Mouse (Mus musculus) retina, adult 2 months (tissue): ENCODE measurements around the gene Bcam.
"Not testable (repeated sequence)": the region's sequence is repeated elsewhere in the genome, so short reads cannot be mapped to it uniquely, and the experiment has no call there.

Source experiments
- DNase-seq: peaks from one replicate; pipeline ENCODE4 v3.0.0-alpha.2; 2012; ENCODE audit warnings: low read depth, low spot score

Bcam gene

GRCm38 (mm10) chr7:19770984-19771391, at the start of gene Bcam:
TSS of gene Bcam (minus strand) at chr7:19771016.
- no peak for DNase-seq

- no peak for DNase-seq
Observed at GRCm38 (mm10) chr7:19818875-19819274, 48.1 kb upstream of the Bcam start.

GRCm38 (mm10) chr7:19818440-19818839, 47.6 kb upstream of the Bcam start:
- no peak for DNase-seq

GRCm38 (mm10) chr7:19817382-19818105, 46.7 kb upstream of the Bcam start:
- no peak for DNase-seq

GRCm38 (mm10) chr7:19816224-19816771, 45.5 kb upstream of the Bcam start:
- no peak for DNase-seq

- no peak for DNase-seq
Observed at GRCm38 (mm10) chr7:19815296-19816223, 44.7 kb upstream of the Bcam start.

- no peak for DNase-seq
Observed at GRCm38 (mm10) chr7:19813579-19814122, 42.8 kb upstream of the Bcam start.

GRCm38 (mm10) chr7:19813161-19813560, 42.3 kb upstream of the Bcam start:
- no peak for DNase-seq

- DNase-seq = no peak
Observed at GRCm38 (mm10) chr7:19811114-19811513, 40.3 kb upstream of the Bcam start.

GRCm38 (mm10) chr7:19809369-19809768, 38.6 kb upstream of the Bcam start:
- DNase-seq = no peak

GRCm38 (mm10) chr7:19806356-19806969, 35.6 kb upstream of the Bcam start:
- DNase-seq = no peak

GRCm38 (mm10) chr7:19802995-19803394, 32.2 kb upstream of the Bcam start:
- no peak for DNase-seq

- peak; percentile 33 for DNase-seq
Observed at GRCm38 (mm10) chr7:19800764-19801163, 29.9 kb upstream of the Bcam start.

GRCm38 (mm10) chr7:19796697-19797588, 26.1 kb upstream of the Bcam start, which contains the start of gene Cblc:
TSS of gene Cblc (minus strand) at chr7:19796809.
- peak; percentile 40 for DNase-seq

- no peak for DNase-seq
Observed at GRCm38 (mm10) chr7:19796254-19796653, 25.4 kb upstream of the Bcam start.

- no peak for DNase-seq
Observed at GRCm38 (mm10) chr7:19795236-19795635, 24.4 kb upstream of the Bcam start.

GRCm38 (mm10) chr7:19792701-19793630, 22.1 kb upstream of the Bcam start:
- DNase-seq = no peak

GRCm38 (mm10) chr7:19791504-19791903, 20.7 kb upstream of the Bcam start:
- not testable (repeated sequence) for DNase-seq

- peak; percentile 65 for DNase-seq
Observed at GRCm38 (mm10) chr7:19789904-19790347, 19.1 kb upstream of the Bcam start.
